Mouse (Mus musculus) intestine, postnatal 0 days (tissue): ENCODE results near the gene Gm4846. TPM values are rescaled to one million over a fixed set of nuclear protein-coding genes. Genes with fewer than 3 reads are reported as not detected.

ENCODE experiments used
- ATAC-seq: fragments of 200-750 bp; cut with Nextera tagmentation; 2 replicates; pipeline ENCODE4 v1.8.0; 2017; ENCODE audit warnings: mild to moderate bottlenecking, moderate TSS enrichment, moderate library complexity
- H3K27ac ChIP-seq: fragments of 300-500 bp; sonication (generic); 2 replicates; pipeline ENCODE4 v1.5.1; 2014; ENCODE audit warnings: mild to moderate bottlenecking, low read depth, low read length, moderate library complexity
- H3K27me3 ChIP-seq: fragments of 300-500 bp; sonication (generic); replicated peaks from 2 replicates; pipeline ENCODE4 v1.6.1; 2014; ENCODE audit warnings: low read length, mixed read lengths; ENCODE audit not compliant: control insufficient read depth, insufficient read depth
- H3K36me3 ChIP-seq: fragments of 300-500 bp; sonication (generic); 2 replicates; pipeline ENCODE4 v1.6.1; 2014; ENCODE audit warnings: mild to moderate bottlenecking, moderate library complexity; ENCODE audit not compliant: control insufficient read depth, insufficient read depth
- H3K4me1 ChIP-seq: fragments of 300-500 bp; sonication (generic); replicated peaks from 2 replicates; pipeline ENCODE4 v1.6.1; 2014; ENCODE audit warnings: antibody characterized with exemption, low read length, mixed read lengths; ENCODE audit not compliant: control insufficient read depth, insufficient read depth
- H3K4me2 ChIP-seq: fragments of 300-500 bp; sonication (generic); replicated peaks from 2 replicates; pipeline ENCODE4 v1.6.1; 2014; ENCODE audit warnings: low read depth, mild to moderate bottlenecking, moderate library complexity
- H3K4me3 ChIP-seq: fragments of 300-500 bp; sonication (generic); 2 replicates; pipeline ENCODE4 v1.5.1; 2014; ENCODE audit warnings: low read depth, low read length
- H3K9ac ChIP-seq: fragments of 300-500 bp; sonication (generic); 2 replicates; pipeline ENCODE4 v1.6.1; 2014; ENCODE audit warnings: mild to moderate bottlenecking, low read depth, low read length
- H3K9me3 ChIP-seq: fragments of 300-500 bp; sonication (generic); 2 replicates; pipeline ENCODE4 v1.6.1; 2016; ENCODE audit warnings: mixed run types; ENCODE audit not compliant: control insufficient read depth
- CTCF ChIP-seq: sonication (generic); IDR thresholded peaks from 2 replicates; pipeline ENCODE4 v1.5.1; 2016; ENCODE audit warnings: low read depth, mild to moderate bottlenecking, control low read depth, antibody characterized with exemption, moderate library complexity
- WGBS: fragments of 180-500 bp; shearing (Covaris S2); extraction: QIAGEN DNeasy Blood & Tissue Kit; methylation state at CpG from one replicate; pipeline ENCODE4 v1.1.7; 2014; 5-methylcytosine and 5-hydroxymethylcytosine counted together
- polyA plus RNA-seq: library from polyadenylated mRNA; unstranded; fragments of >200 nt; fragmentation: Nextera tagmentation; extraction: Ambion mirVana; gene quantifications from 2 replicates; pipeline ENCODE4 v1.2.1, GENCODE M21; 2015

Gm4846 gene
- polyA plus RNA-seq, 1 experiment from 2014 or later = not detected

DNA sequence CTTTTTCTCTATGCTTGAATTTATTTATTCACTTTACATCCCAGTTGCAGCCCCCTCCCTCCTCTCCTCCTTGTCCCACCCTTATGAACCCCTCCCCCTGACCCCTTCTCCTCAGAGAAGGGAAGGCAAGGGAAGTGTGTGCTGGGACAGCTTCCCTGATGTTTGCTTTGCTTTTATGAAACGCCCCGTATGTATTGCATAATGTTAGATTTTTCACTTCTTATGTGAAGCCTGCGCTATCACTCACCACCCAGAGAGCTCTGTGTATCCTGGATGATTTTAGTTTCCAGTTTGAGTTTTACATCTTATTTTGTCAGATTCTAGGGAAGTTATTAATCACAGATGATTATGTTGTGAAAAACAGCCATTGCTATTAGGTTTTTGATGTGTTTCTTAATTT, 30.2 kb downstream of the Gm4846 start:
- Histone ChIP-seq H3K9ac (no peak overlapping the region), H3K9me3 (no peaks in the 10 kb centered on the region), H3K27ac (no peak overlapping the region), H3K4me1 (no peaks in the 10 kb centered on the region), H3K27me3 (no peaks in the 10 kb centered on the region), H3K4me3 (no peak overlapping the region), H3K36me3 (no peaks in the 10 kb centered on the region), H3K4me2 (no peak overlapping the region)
- no peak for TF ChIP-seq CTCF
- no peak for ATAC-seq
- WGBS = 75% methylated on average over 3 of the region's 3 CpGs

DNA sequence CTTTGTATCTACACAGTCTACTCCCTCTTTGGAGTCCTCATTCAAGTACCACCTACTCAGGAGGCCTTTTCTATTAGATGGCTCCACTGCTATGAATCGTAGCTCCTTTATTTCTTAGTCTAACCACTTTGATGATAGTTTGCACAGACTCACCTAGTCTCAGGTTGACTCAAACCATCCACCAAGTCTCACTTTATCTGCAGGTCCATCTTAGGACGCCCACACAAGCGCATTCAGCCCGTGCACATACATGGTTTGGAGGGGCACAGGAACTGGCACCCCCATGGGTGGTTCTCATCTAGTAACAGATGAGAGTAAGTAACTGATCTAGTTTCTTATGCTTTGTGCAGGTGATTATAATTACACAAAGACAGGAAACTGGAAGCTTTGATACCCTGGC, 34.8 kb downstream of the Gm4846 start:
- Histone ChIP-seq H3K4me3 (no peak overlapping the region), H3K27ac (no peak overlapping the region), H3K9ac (no peak overlapping the region), H3K4me1 (no peaks in the 10 kb centered on the region), H3K9me3 (no peaks in the 10 kb centered on the region), H3K36me3 (no peaks in the 10 kb centered on the region), H3K4me2 (no peak overlapping the region), H3K27me3 (no peaks in the 10 kb centered on the region)
- ATAC-seq = no peak
- 94% methylated on average over 4 of the region's 4 CpGs for WGBS
- TF ChIP-seq CTCF = no peak

- 89% methylated on average over 3 of the region's 3 CpGs for WGBS
- H3K27ac ChIP-seq = no peak overlapping the region
- no peak overlapping the region for H3K4me3 ChIP-seq
- no peak for ATAC-seq
- H3K4me2 ChIP-seq = no peak overlapping the region
- no peak overlapping the region for H3K9ac ChIP-seq
- no peak for TF ChIP-seq CTCF
- no peaks in the 10 kb centered on the region for H3K9me3 ChIP-seq
- H3K4me1 ChIP-seq = no peaks in the 10 kb centered on the region
- no peaks in the 10 kb centered on the region for H3K27me3 ChIP-seq
- no peaks in the 10 kb centered on the region for H3K36me3 ChIP-seq
Measured at GRCm38 (mm10) chr1:166441992-166442391, 55.4 kb downstream of the Gm4846 start.

GRCm38 (mm10) chr1:166439426-166439825, 58.0 kb downstream of the Gm4846 start:
- Histone ChIP-seq H3K4me2 (no peak overlapping the region), H3K9me3 (no peaks in the 10 kb centered on the region), H3K36me3 (no peaks in the 10 kb centered on the region), H3K27me3 (no peaks in the 10 kb centered on the region), H3K27ac (no peak overlapping the region), H3K4me1 (no peaks in the 10 kb centered on the region), H3K9ac (no peak overlapping the region), H3K4me3 (no peak overlapping the region)
- 60% methylated on average over 6 of the region's 6 CpGs for WGBS
- no peak for ATAC-seq
- TF ChIP-seq CTCF = no peak

Other genes with a start within 250 kb of the Gm4846 start
- 0.43 and 0.60 TPM in 2 replicates for gene Ildr2, start 243.4 kb downstream of the Gm4846 start, polyA plus RNA-seq
- 18.1 and 19.4 TPM in 2 replicates for gene Tada1, start 118.5 kb downstream of the Gm4846 start, polyA plus RNA-seq
- gene Pogk, start 87.7 kb downstream of the Gm4846 start, polyA plus RNA-seq = 2.7 and 3.3 TPM in 2 replicates
- not detected in 2 replicates for gene Gm4847, start 150.1 kb upstream of the Gm4846 start, polyA plus RNA-seq
- not detected in 2 replicates for gene Fmo9, start 184.3 kb upstream of the Gm4846 start, polyA plus RNA-seq